Mouse (Mus musculus): ENCODE measurements around the gene Kank4.

GRCm38 (mm10) chr4:98823047-98823446 lies 5.7 kb upstream of the Kank4 start:
- TF ChIP-seq CTCF (IDR thresholded peaks at IDR 0.05; ENCODE audit: low read depth) (no peak), EP300 (IDR thresholded peaks at IDR 0.05; ENCODE audit: low read depth) (no peak)

All from liver, postnatal 0 days (tissue).